Mouse (Mus musculus): ENCODE data around the gene Hist1h3g. TPM values are rescaled to one million over a fixed set of nuclear protein-coding genes. Genes with fewer than 3 reads are reported as not detected.
A peak's percentile ranks its signal among the peaks of the same experiment; 100 is the strongest.
"Not testable (repeated sequence)": the region's sequence is repeated elsewhere in the genome, so short reads cannot be mapped to it uniquely, and the experiment has no call there.

Hist1h3g gene
- polyA plus RNA-seq, 1 experiment from 2014 or later: 5.3 TPM

DNA sequence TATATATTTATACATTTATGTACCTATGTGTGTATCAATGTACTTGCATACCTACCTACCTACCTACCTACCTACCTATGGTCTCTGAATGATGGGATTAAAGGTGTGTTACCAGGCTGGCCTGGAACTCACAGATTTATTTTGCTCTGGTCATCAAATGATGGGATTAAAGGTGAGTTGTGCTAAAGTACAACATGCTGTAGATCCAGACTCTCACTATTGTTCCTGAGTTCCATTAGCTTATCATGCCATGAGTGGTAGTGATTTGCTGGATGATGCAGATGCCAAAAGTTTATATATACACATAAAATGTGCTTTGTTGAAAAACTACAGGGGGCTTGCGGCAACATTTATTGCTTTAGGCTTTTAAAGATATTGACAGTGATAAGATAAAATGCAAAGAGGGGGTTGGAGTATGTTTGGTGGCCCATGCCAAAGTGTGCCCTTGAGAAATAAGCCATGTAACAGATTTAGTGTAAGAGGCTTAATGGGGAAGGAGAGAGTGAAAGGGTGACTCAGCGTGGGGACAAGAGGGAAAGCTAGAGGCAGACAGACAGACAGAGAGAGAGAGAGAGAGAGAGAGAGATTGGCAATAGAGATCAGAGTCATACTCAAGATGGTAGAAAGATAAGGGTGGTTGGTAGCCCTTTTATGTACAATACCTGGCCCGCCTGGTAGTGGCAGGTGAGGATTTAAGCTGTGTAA, 1.9 kb downstream of the Hist1h3g start:
- H3K4me3 ChIP-seq (ENCODE audit: low read depth, low read length): peak overlapping the region; percentile 43; the same call in 1 of the 2 replicates
- H3K27me3 ChIP-seq (replicated peaks; ENCODE audit: control insufficient read depth, insufficient read depth, low read length): no peaks in the 10 kb centered on the region
- no peaks in the 10 kb centered on the region for H3K36me3 ChIP-seq (ENCODE audit: control insufficient read depth, insufficient read depth, low read length)
- 80% methylated on average over 3 of the region's 3 CpGs for WGBS
- H3K27ac ChIP-seq (ENCODE audit: low read depth, low read length): no peak overlapping the region
- H3K9me3 ChIP-seq (replicated peaks; ENCODE audit: control insufficient read depth, low read length): no peaks in the 10 kb centered on the region
- H3K4me1 ChIP-seq (ENCODE audit: control insufficient read depth, insufficient read depth, low read length): peaks cover 21% of the 10 kb centered on the region
- DNase-seq (ENCODE audit: low spot score) (no peak), ATAC-seq (no peak)
- peak overlapping the region; percentile 6; the same call in 1 of the 2 replicates for H3K9ac ChIP-seq (ENCODE audit: low read length)
- H3K4me2 ChIP-seq (ENCODE audit: low read length): peak overlapping the region; percentile 59

DNA sequence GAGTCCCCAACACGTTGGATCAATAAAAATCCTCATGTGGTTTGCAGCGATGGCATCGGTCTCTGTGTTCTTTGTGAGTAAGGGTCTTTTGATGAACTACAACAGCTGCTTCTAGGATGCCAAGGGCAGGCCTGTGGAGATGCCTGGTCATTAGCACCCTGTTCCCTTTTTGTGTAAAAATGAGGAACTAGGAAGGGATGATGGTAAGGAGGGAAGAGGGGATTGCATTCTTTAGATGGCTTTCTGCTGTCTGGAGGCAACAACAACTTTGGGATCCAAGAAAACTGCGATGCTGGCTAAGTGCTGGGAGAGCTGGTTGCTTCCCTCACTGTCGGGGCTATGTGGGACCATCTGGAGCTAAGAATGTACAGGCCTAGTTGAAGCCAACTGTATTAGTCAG, 3.0 kb downstream of the Hist1h3g start:
- 77% methylated on average over 5 of the region's 5 CpGs for whole genome bisulfite sequencing
- ATAC-seq: no peak

DNA sequence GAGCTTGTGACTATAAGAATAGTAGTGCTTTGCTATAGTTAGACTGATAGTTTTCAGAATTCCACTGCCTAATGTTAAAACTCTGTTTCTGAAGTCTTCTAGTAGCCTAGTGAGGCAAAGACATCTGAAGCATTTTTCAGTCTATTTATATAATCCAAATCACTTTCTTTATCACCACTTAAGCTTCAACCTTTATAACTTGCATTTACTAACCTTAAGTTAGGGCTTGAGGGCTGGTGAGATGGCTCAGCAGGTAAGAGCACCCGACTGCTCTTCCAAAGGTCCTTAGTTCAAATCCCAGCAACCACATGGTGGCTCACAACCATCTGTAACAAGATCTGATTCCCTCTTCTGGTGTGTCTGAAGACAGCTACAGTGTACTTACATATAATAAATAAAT, 4.6 kb downstream of the Hist1h3g start:
- not testable (repeated sequence) for ATAC-seq; H3K27me3 ChIP-seq (replicated peaks; ENCODE audit: control insufficient read depth, insufficient read depth, low read length); H3K4me1 ChIP-seq (ENCODE audit: control insufficient read depth, insufficient read depth, low read length); H3K36me3 ChIP-seq (ENCODE audit: control insufficient read depth, insufficient read depth, low read length); H3K9ac ChIP-seq (ENCODE audit: low read length); H3K4me2 ChIP-seq (ENCODE audit: low read length); H3K9me3 ChIP-seq (replicated peaks; ENCODE audit: control insufficient read depth, low read length); DNase-seq (ENCODE audit: low spot score); H3K4me3 ChIP-seq (ENCODE audit: low read depth, low read length); H3K27ac ChIP-seq (ENCODE audit: low read depth, low read length)
- 74% methylated on average over 1 of the region's 1 CpGs for WGBS

More for the DNA sequence above, 3.0 kb downstream of the Hist1h3g start:
- H3K9me3 ChIP-seq (replicated peaks; ENCODE audit: control insufficient read depth, low read length): no peaks in the 10 kb centered on the region
- no peaks in the 10 kb centered on the region for H3K36me3 ChIP-seq (ENCODE audit: control insufficient read depth, insufficient read depth, low read length)
- no peak overlapping the region for H3K9ac ChIP-seq (ENCODE audit: low read length)
- no peak for DNase-seq (ENCODE audit: low spot score)
- H3K4me1 ChIP-seq (ENCODE audit: control insufficient read depth, insufficient read depth, low read length): peaks cover 10% of the 10 kb centered on the region; the same call in 1 of the 2 replicates
- no peak overlapping the region for H3K27ac ChIP-seq (ENCODE audit: low read depth, low read length)
- H3K4me2 ChIP-seq (ENCODE audit: low read length): no peak overlapping the region
- no peaks in the 10 kb centered on the region for H3K27me3 ChIP-seq (replicated peaks; ENCODE audit: control insufficient read depth, insufficient read depth, low read length)
- no peak overlapping the region for H3K4me3 ChIP-seq (ENCODE audit: low read depth, low read length)

DNA sequence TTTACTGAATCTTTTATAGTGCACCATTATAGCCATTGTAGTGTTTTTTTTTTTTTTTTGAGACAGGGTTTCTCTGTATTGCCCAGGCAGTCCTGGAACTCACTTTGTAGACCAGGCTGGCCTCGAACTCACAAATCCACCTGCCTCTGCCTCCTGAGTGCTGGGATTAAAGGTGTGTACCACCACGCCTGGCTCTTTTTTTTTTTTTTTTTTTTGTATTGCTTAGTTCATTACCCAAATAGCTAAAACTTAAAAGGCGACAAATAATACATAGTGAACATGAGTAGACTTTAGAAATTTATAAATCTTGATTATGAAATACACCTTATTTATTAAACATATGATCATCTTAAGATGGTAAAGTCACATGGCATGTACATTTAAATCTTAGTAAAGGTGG, 6.3 kb downstream of the Hist1h3g start:
- WGBS: 74% methylated on average over 3 of the region's 3 CpGs
- DNase-seq (ENCODE audit: low spot score): no peak

DNA sequence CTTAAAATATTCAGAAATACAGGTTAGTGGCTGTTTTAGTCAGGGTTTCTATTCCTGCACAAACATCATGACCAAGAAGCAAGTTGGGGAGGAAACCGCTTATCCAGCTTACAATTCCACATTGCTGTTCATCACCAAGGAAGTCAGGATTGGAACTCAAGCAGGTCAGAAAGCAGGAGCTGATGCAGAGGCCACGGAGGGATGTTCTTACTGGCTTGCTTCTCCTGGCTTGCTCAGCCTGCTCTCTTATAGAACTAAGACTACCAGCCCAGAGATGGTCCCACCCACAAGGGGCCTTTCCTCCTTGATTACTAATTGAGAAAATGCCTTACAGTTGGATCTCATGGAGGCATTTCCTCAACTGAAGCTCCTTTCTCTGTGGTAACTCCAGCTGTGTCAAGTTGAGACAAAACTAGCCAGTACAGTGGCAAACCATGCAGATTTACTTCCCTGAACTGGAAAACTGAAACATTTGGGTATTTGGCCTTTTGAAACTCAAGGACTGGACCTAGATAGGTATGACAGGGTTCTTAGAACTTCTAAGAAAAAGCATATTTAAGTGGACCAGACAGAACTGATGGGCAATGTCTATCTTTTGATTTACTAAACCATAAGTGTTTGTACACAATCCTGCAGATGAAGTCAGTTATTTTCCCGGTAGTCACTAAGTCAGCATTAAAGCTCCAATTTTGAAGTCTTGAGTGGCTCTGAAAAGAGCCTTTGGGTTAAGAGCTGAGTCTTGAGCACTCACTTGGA, 7.2 kb downstream of the Hist1h3g start:
- DNase-seq (ENCODE audit: low spot score); H3K27me3 ChIP-seq (replicated peaks; ENCODE audit: control insufficient read depth, insufficient read depth, low read length); ATAC-seq; H3K9me3 ChIP-seq (replicated peaks; ENCODE audit: control insufficient read depth, low read length); H3K4me1 ChIP-seq (ENCODE audit: control insufficient read depth, insufficient read depth, low read length); H3K36me3 ChIP-seq (ENCODE audit: control insufficient read depth, insufficient read depth, low read length): not testable (repeated sequence)
- 6% methylated on average over 3 of the region's 3 CpGs for WGBS
- H3K4me2 ChIP-seq (ENCODE audit: low read length): peak overlapping the region; percentile 81
- peak overlapping the region; percentile 75 for H3K27ac ChIP-seq (ENCODE audit: low read depth, low read length)
- H3K4me3 ChIP-seq (ENCODE audit: low read depth, low read length): peak overlapping the region; percentile 37
- peak overlapping the region; percentile 57; the same call in 1 of the 2 replicates for H3K9ac ChIP-seq (ENCODE audit: low read length)

More for the DNA sequence above, 6.3 kb downstream of the Hist1h3g start:
- no peak overlapping the region for H3K4me2 ChIP-seq (ENCODE audit: low read length)
- no peak for ATAC-seq
- no peak overlapping the region for H3K4me3 ChIP-seq (ENCODE audit: low read depth, low read length)
- no peak overlapping the region for H3K27ac ChIP-seq (ENCODE audit: low read depth, low read length)
- peaks cover 3% of the 10 kb centered on the region; the same call in 1 of the 2 replicates for H3K4me1 ChIP-seq (ENCODE audit: control insufficient read depth, insufficient read depth, low read length)
- no peaks in the 10 kb centered on the region for H3K9me3 ChIP-seq (replicated peaks; ENCODE audit: control insufficient read depth, low read length)
- no peaks in the 10 kb centered on the region for H3K27me3 ChIP-seq (replicated peaks; ENCODE audit: control insufficient read depth, insufficient read depth, low read length)
- H3K9ac ChIP-seq (ENCODE audit: low read length): no peak overlapping the region
- H3K36me3 ChIP-seq (ENCODE audit: control insufficient read depth, insufficient read depth, low read length): no peaks in the 10 kb centered on the region

DNA sequence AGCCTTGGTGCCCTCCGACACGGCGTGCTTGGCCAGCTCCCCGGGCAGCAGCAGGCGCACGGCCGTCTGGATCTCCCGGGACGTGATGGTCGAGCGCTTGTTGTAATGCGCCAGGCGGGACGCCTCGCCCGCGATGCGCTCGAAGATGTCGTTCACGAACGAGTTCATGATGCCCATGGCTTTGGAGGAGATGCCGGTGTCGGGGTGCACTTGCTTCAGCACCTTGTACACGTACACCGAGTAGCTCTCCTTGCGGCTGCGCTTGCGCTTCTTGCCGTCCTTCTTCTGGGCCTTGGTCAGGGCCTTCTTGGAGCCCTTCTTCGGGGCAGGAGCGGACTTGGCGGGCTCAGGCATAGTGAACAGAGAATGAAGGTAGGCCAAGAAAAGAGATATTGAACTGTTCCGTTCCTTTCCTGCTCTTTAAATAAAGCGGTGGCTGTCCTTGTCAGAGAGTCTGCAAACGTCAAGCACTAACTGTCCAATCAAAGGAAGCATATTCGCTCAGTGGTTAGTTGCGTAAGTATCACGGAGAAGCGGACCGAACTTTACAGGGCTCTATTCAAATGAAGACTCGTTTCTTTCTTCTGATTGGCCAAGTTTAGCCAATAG, 7.9 kb downstream of the Hist1h3g start, which contains the start of gene Hist1h2bh:
TSS of gene Hist1h2bh (minus strand) at position 394 of the 609 bp plus-strand sequence.
- not testable (repeated sequence) for H3K9me3 ChIP-seq (replicated peaks; ENCODE audit: control insufficient read depth, low read length); H3K36me3 ChIP-seq (ENCODE audit: control insufficient read depth, insufficient read depth, low read length); H3K4me1 ChIP-seq (ENCODE audit: control insufficient read depth, insufficient read depth, low read length); H3K27me3 ChIP-seq (replicated peaks; ENCODE audit: control insufficient read depth, insufficient read depth, low read length)
- Histone ChIP-seq H3K9ac (ENCODE audit: low read length) (peak within 1 kb of the TSS; percentile 57), H3K27ac (ENCODE audit: low read depth, low read length) (peak within 1 kb of the TSS; percentile 92), H3K4me3 (ENCODE audit: low read depth, low read length) (peak within 1 kb of the TSS; percentile 41), H3K4me2 (ENCODE audit: low read length) (peak within 1 kb of the TSS; percentile 81)
- 0% methylated on average over 33 of the region's 42 CpGs for WGBS
- ATAC-seq (peak; percentile 91), DNase-seq (ENCODE audit: low spot score) (peak; percentile 97)

DNA sequence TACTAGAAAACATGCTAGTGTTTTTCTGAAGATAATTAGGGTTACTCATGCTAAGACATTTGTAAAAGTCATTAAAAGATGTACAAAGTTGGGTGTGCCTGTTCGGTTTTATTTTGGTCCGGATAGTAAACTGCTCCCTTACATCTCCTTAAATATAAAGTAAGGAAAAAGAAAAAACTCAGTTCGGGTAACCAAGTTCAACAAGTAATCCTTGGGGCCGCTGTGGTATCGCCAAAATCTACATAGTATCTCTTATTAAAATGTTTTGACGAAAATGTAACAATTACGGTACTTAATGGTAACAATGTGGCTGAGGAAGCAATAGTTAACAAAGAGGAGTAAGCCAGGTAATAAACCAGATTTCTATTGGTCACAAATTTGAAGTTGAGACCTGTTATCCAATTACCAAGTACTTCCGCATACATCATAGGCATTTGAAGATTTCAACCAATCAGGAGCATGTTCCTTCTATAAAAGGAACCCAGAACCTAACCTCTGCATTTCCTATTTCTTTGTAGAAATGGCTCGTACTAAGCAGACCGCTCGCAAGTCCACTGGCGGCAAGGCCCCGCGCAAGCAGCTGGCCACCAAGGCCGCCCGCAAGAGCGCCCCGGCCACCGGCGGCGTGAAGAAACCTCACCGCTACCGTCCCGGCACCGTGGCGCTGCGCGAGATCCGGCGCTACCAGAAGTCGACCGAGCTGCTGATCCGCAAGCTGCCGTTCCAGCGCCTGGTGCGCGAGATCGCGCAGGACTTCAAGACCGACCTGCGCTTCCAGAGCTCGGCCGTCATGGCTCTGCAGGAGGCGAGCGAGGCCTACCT, 9.0 kb downstream of the Hist1h3g start, which contains the start of gene Hist1h3f:
TSS of gene Hist1h3f (plus strand) at position 88 of the 822 bp plus-strand sequence.
- H3K9ac ChIP-seq (ENCODE audit: low read length): peak within 1 kb of the TSS; percentile 62
- ATAC-seq (peak; percentile 95), DNase-seq (ENCODE audit: low spot score) (peak; percentile 99)
- H3K4me1 ChIP-seq (ENCODE audit: control insufficient read depth, insufficient read depth, low read length): no peaks in the 10 kb centered on the region
- H3K4me3 ChIP-seq (ENCODE audit: low read depth, low read length): peak within 1 kb of the TSS; percentile 41
- WGBS: under 1% methylated on average over 21 of the region's 45 CpGs
- peak within 1 kb of the TSS; percentile 92 for H3K27ac ChIP-seq (ENCODE audit: low read depth, low read length)
- no peaks in the 10 kb centered on the region for H3K36me3 ChIP-seq (ENCODE audit: control insufficient read depth, insufficient read depth, low read length)
- H3K4me2 ChIP-seq (ENCODE audit: low read length): peak within 1 kb of the TSS; percentile 81
- H3K9me3 ChIP-seq (replicated peaks; ENCODE audit: control insufficient read depth, low read length): no peaks in the 10 kb centered on the region
- no peaks in the 10 kb centered on the region for H3K27me3 ChIP-seq (replicated peaks; ENCODE audit: control insufficient read depth, insufficient read depth, low read length)

DNA sequence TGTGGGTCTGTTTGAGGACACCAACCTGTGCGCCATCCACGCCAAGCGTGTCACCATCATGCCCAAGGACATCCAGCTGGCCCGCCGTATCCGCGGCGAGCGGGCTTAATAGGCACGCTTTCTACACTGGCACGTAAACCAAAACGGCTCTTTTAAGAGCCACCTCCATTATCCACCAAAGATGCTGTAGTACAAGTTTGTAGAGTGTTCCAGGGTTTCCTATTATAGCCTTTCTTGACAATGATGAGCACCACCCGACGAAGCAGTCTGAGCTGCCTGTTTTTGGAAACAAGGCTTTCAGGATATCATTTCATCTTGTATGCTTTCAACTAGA, 9.5 kb downstream of the Hist1h3g start:
- peak; percentile 35; the same call in 1 of the 2 replicates for ATAC-seq
- Histone ChIP-seq H3K27ac (ENCODE audit: low read depth, low read length) (peak overlapping the region; percentile 92), H3K4me2 (ENCODE audit: low read length) (peak overlapping the region; percentile 81), H3K9ac (ENCODE audit: low read length) (peak overlapping the region; percentile 62), H3K4me3 (ENCODE audit: low read depth, low read length) (peak overlapping the region; percentile 41)
- DNase-seq (ENCODE audit: low spot score); H3K9me3 ChIP-seq (replicated peaks; ENCODE audit: control insufficient read depth, low read length); H3K36me3 ChIP-seq (ENCODE audit: control insufficient read depth, insufficient read depth, low read length); H3K27me3 ChIP-seq (replicated peaks; ENCODE audit: control insufficient read depth, insufficient read depth, low read length); H3K4me1 ChIP-seq (ENCODE audit: control insufficient read depth, insufficient read depth, low read length): not testable (repeated sequence)
- WGBS: under 1% methylated on average over 11 of the region's 14 CpGs

Measured in forebrain, embryonic 14.5 days (tissue).